24 mouse cellular contexts compared by ENCODE assay signal in the genomic region with DNA sequence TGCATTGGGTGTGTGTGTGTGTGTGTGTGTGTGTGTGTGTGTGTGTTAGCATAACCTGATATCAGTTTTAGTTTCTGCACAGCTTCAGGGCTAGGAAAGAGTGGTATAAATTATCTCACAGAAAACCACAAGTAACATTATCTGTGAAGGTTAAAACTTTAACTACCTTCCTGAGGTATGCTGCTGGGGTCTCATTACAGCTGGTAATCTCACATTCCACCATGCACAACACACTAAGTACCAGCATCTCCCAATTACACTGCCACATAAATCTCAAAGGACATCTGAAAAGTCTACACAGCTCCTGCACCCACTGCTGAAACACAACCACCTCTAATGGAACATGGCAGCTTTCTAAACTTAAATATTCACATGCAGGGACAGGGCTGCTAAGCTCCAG.
"Had no signal": no experiment of that assay in that cellular context is flagged by ENCODE, and none has a peak within 500 bp of the region (broad histone marks: within the 10 kb centered on the region; RNA-seq: fewer than 3 reads in every experiment).

No protein-coding gene starts in this region.

- ATAC-seq: forebrain, embryonic 16.5 days; hindbrain, postnatal 0 days; intestine, embryonic 16.5 days; liver, postnatal 0 days had no signal

- DNase-seq: gastrocnemius, postnatal 14 days; heart, adult 2 months; heart, postnatal 14 days; heart, postnatal 36 days; kidney, adult 11 months; kidney, adult 9 months; kidney, postnatal 25 days; layer of hippocampus, adult 9-11 months; layer of hippocampus, postnatal 36 days; liver; liver, embryonic 13.5 days; liver, postnatal 0 days had no signal

- H3K27ac ChIP-seq: heart, adult 2 months; heart, embryonic 13.5 days; heart, embryonic 15.5 days; hindbrain, embryonic 13.5 days; hindbrain, embryonic 15.5 days; hindbrain, postnatal 0 days; limb, embryonic 10.5 days; limb, embryonic 12.5 days; liver, embryonic 13.5 days; liver, embryonic 15.5 days had no signal

- H3K27me3 ChIP-seq: heart, embryonic 13.5 days; heart, embryonic 15.5 days; hindbrain, embryonic 13.5 days; hindbrain, embryonic 15.5 days; limb, embryonic 12.5 days; liver, embryonic 13.5 days; liver, embryonic 15.5 days had no signal

- H3K36me3 ChIP-seq: heart, embryonic 15.5 days; hindbrain, embryonic 13.5 days; hindbrain, embryonic 15.5 days had no signal

- H3K9me3 ChIP-seq: heart, embryonic 13.5 days; heart, embryonic 15.5 days; hindbrain, embryonic 13.5 days; hindbrain, embryonic 15.5 days; limb, embryonic 10.5 days; limb, embryonic 12.5 days; liver, embryonic 13.5 days; liver, embryonic 15.5 days had no signal

- H3K4me2 ChIP-seq: heart, embryonic 11.5 days; heart, embryonic 13.5 days; heart, embryonic 15.5 days; hindbrain, embryonic 13.5 days; hindbrain, embryonic 15.5 days; limb, embryonic 12.5 days; liver, embryonic 11.5 days; liver, embryonic 13.5 days; liver, embryonic 15.5 days had no signal

- H3K4me1 ChIP-seq: heart, embryonic 15.5 days; liver, embryonic 15.5 days had no signal

- H3K9ac ChIP-seq: heart, embryonic 13.5 days; heart, embryonic 15.5 days; hindbrain, embryonic 13.5 days; hindbrain, embryonic 15.5 days; limb, embryonic 12.5 days; liver, embryonic 13.5 days; liver, embryonic 15.5 days; liver, postnatal 0 days had no signal

- H3K4me3 ChIP-seq: heart, adult 2 months; heart, embryonic 13.5 days; heart, embryonic 15.5 days; hindbrain, embryonic 13.5 days; hindbrain, embryonic 15.5 days; limb, embryonic 10.5 days; limb, embryonic 12.5 days; liver, embryonic 13.5 days; liver, embryonic 15.5 days had no signal
